Mouse (Mus musculus) hindbrain, embryonic 16.5 days (tissue): ENCODE results near the gene Col11a2. TPM values are rescaled to one million over a fixed set of nuclear protein-coding genes. Genes with fewer than 3 reads are reported as not detected.
A peak's percentile ranks its signal among the peaks of the same experiment; 100 is the strongest.

ENCODE experiments used
- ATAC-seq: fragments of 200-750 bp; cut with Nextera tagmentation; 2 replicates; pipeline ENCODE4 v1.8.0; 2017; ENCODE audit warnings: moderate TSS enrichment, moderate library complexity
- H3K27ac ChIP-seq: fragments of 300-500 bp; sonication (generic); 2 replicates; pipeline ENCODE4 v1.5.1; 2014; ENCODE audit warnings: low read depth, mild to moderate bottlenecking, control low read depth, low read length, moderate library complexity
- H3K27me3 ChIP-seq: fragments of 300-500 bp; sonication (generic); replicated peaks from 2 replicates; pipeline ENCODE4 v1.6.1; 2014; ENCODE audit warnings: low read length; ENCODE audit not compliant: control insufficient read depth, insufficient read depth
- H3K36me3 ChIP-seq: fragments of 300-500 bp; sonication (generic); 2 replicates; pipeline ENCODE4 v1.6.1; 2014; ENCODE audit warnings: mild to moderate bottlenecking, low read length, moderate library complexity, mixed read lengths; ENCODE audit not compliant: control insufficient read depth, insufficient read depth
- H3K4me1 ChIP-seq: fragments of 300-500 bp; sonication (generic); 2 replicates; pipeline ENCODE4 v1.6.1; 2014; ENCODE audit warnings: low read depth, low read length; ENCODE audit not compliant: control insufficient read depth, insufficient read depth
- H3K4me2 ChIP-seq: fragments of 300-500 bp; sonication (generic); 2 replicates; pipeline ENCODE4 v1.6.1; 2014; ENCODE audit warnings: mild to moderate bottlenecking, low read length, control low read depth, moderate library complexity
- H3K4me3 ChIP-seq: fragments of 300-500 bp; sonication (generic); 2 replicates; pipeline ENCODE4 v1.5.1; 2014; ENCODE audit warnings: mild to moderate bottlenecking, low read length, control low read depth, moderate library complexity
- H3K9ac ChIP-seq: fragments of 300-500 bp; sonication (generic); 2 replicates; pipeline ENCODE4 v1.6.1; 2014; ENCODE audit warnings: low read depth, mild to moderate bottlenecking, control low read depth, low read length, moderate library complexity
- H3K9me3 ChIP-seq: fragments of 300-500 bp; sonication (generic); 2 replicates; pipeline ENCODE4 v1.6.1; 2014; ENCODE audit warnings: mild to moderate bottlenecking, low read length, moderate library complexity; ENCODE audit not compliant: control insufficient read depth
- WGBS: fragments of 180-500 bp; shearing (Covaris S2); extraction: QIAGEN DNeasy Blood & Tissue Kit; methylation state at CpG from one replicate; pipeline ENCODE4 v1.1.7; 2014; 5-methylcytosine and 5-hydroxymethylcytosine counted together
- polyA plus RNA-seq: library from polyadenylated mRNA; unstranded; fragments of >200 nt; fragmentation: Nextera tagmentation; extraction: Ambion mirVana; gene quantifications from 2 replicates; pipeline ENCODE4 v1.2.1, GENCODE M21; 2015

Gene Col11a2
- polyA plus RNA-seq, 1 experiment from 2014 or later = 4.7 TPM

DNA sequence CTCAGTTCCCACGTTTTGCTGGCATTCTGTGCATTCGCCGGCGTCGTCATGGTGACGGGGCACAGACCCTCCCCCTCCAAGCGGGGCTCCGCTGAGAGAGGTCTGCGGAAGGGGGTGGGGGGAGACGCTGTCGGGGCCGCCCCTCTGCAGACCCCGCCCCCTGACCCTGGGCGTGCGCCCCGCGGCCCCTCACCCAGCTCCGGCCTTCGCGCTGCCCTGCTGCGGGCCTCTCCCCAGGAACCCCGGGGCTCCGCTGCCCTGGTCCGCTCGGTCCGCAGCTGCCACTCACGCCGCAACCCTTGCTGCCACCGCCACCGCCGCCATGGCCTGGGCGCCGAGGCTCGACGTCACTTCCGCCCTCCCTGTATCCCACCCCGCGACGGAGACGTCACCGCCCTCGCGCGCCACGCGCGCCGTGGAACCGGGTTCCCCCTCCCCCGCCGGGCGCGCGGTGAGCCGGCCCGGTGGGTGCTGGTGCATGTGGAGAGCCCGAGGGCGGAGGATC is 14.9 kb upstream of the Col11a2 start, which contains the start of gene Ring1:
TSS of gene Ring1 (minus strand) at position 364 of the 505 bp plus-strand sequence.
- Histone ChIP-seq H3K27ac (peak within 1 kb of the TSS; percentile 95), H3K4me3 (peak within 1 kb of the TSS; percentile 77), H3K9me3 (no peaks in the 10 kb centered on the region), H3K36me3 (peaks cover 24% of the 10 kb centered on the region), H3K27me3 (no peaks in the 10 kb centered on the region), H3K9ac (peak within 1 kb of the TSS; percentile 92), H3K4me2 (peak within 1 kb of the TSS; percentile 90), H3K4me1 (peaks cover 44% of the 10 kb centered on the region)
- peak; percentile 79 for ATAC-seq
- WGBS = 0% methylated on average over 52 of the region's 58 CpGs

DNA sequence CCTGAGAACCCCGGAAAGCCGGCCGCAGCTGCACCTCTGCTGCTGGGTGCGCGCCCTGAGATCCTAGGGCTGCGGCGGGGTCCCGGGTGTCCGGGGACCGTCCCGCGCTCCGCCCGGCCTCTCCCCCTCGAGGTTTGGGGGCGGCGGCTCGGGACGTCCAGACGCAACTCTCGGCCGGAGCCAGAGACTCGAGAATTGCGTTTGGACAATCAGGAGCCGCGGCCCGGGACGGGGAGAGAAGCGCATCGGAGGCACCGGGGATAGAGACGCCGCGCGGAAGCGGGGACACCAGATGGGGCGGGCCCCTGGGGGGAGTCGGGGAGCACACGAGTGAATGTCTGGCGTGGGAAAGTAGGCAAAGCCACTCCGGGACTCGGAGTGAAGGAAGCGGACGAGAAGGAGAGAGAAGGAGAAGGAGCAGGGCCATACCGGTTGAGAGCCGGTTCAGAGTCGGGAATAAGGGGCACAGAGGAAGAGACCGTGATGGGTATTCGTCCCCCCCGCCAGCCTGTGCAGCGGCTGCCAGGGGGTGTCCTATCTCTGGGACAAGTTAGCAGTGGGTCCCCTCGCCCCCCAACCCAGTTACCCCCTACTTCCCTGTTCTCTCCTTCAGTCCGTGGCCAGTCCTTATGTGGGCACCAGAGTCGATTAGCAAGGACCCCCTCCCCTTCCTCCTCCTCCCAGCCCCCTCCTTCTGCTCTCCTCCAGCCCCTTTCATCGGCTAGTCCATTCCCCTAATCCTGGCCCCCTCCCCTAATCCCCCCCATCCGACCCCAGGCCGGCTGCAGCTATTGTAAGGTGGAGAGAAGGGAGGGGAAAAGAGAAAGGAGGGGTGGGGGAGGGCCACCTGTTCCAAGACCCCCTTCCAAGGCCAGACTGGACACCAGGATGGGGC is 14.1 kb upstream of the Col11a2 start:
- Histone ChIP-seq H3K36me3 (peaks cover 31% of the 10 kb centered on the region), H3K4me2 (peak overlapping the region; percentile 90), H3K27me3 (no peaks in the 10 kb centered on the region), H3K9ac (peak overlapping the region; percentile 92), H3K27ac (peak overlapping the region; percentile 95), H3K4me1 (peaks cover 52% of the 10 kb centered on the region), H3K9me3 (no peaks in the 10 kb centered on the region), H3K4me3 (peak overlapping the region; percentile 77)
- ATAC-seq = peak; percentile 2
- under 1% methylated on average over 51 of the region's 57 CpGs for WGBS

- peak overlapping the region; percentile 90 for H3K4me2 ChIP-seq
- H3K9me3 ChIP-seq = no peaks in the 10 kb centered on the region
- peaks cover 58% of the 10 kb centered on the region for H3K4me1 ChIP-seq
- 0% methylated on average over 7 of the region's 7 CpGs for WGBS
- H3K9ac ChIP-seq = peak overlapping the region; percentile 92
- peak; percentile 13 for ATAC-seq
- H3K27me3 ChIP-seq = no peaks in the 10 kb centered on the region
- H3K4me3 ChIP-seq = peak overlapping the region; percentile 77
- H3K36me3 ChIP-seq = peaks cover 30% of the 10 kb centered on the region
- peak overlapping the region; percentile 95 for H3K27ac ChIP-seq
Observed at GRCm38 (mm10) chr17:34025756-34026151, 13.5 kb upstream of the Col11a2 start.

DNA sequence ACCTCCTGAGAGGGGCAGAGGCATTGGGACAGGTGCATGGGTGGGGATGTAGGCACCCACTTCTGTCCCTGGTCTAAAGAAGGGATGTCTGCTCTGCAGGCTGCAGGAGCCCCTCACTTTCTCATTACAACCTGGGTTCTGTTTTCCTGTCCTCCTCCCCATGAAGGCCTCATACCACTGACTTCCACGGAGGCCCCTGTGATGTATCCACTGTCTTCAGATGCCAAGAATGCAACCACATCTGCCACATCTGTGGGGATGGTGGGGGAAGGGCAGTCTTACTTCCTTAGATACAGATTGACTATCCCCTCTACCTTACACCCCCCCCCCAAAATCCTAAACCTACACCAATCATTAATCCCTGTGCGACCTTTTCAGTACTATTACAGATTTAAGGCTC is 13.0 kb upstream of the Col11a2 start:
- Histone ChIP-seq H3K36me3 (peaks cover 27% of the 10 kb centered on the region), H3K27ac (peak overlapping the region; percentile 95), H3K9me3 (no peaks in the 10 kb centered on the region), H3K4me2 (peak overlapping the region; percentile 90), H3K9ac (peak overlapping the region; percentile 31), H3K4me1 (peaks cover 59% of the 10 kb centered on the region), H3K4me3 (peak overlapping the region; percentile 2; the same call in 1 of the 2 replicates), H3K27me3 (no peaks in the 10 kb centered on the region)
- no peak for ATAC-seq
- WGBS = 8% methylated on average over 2 of the region's 2 CpGs

- H3K36me3 ChIP-seq = peaks cover 19% of the 10 kb centered on the region
- no peak for ATAC-seq
- H3K4me1 ChIP-seq = peaks cover 59% of the 10 kb centered on the region
- WGBS = 4% methylated on average over 36 of the region's 36 CpGs
- no peaks in the 10 kb centered on the region for H3K27me3 ChIP-seq
- H3K4me3 ChIP-seq = peak overlapping the region; percentile 68
- H3K9ac ChIP-seq = peak overlapping the region; percentile 79
- peak overlapping the region; percentile 90 for H3K4me2 ChIP-seq
- peak overlapping the region; percentile 95 for H3K27ac ChIP-seq
- H3K9me3 ChIP-seq = no peaks in the 10 kb centered on the region
Observed at GRCm38 (mm10) chr17:34026917-34027655, 12.2 kb upstream of the Col11a2 start.

- H3K27ac ChIP-seq = peak within 1 kb of the TSS; percentile 84
- peaks cover 19% of the 10 kb centered on the region for H3K36me3 ChIP-seq
- WGBS = 0% methylated on average over 49 of the region's 49 CpGs
- no peaks in the 10 kb centered on the region for H3K9me3 ChIP-seq
- peak; percentile 73 for ATAC-seq
- H3K9ac ChIP-seq = peak within 1 kb of the TSS; percentile 79
- H3K4me1 ChIP-seq = peaks cover 62% of the 10 kb centered on the region
- peak within 1 kb of the TSS; percentile 90 for H3K4me2 ChIP-seq
- no peaks in the 10 kb centered on the region for H3K27me3 ChIP-seq
- peak within 1 kb of the TSS; percentile 68 for H3K4me3 ChIP-seq
Observed at GRCm38 (mm10) chr17:34027656-34028223, 11.5 kb upstream of the Col11a2 start, which contains the start of gene H2-Ke6. TSS of gene H2-Ke6 (minus strand) at chr17:34028060.

GRCm38 (mm10) chr17:34028501-34029149 is 10.6 kb upstream of the Col11a2 start:
- no peaks in the 10 kb centered on the region for H3K9me3 ChIP-seq
- no peak overlapping the region for H3K4me3 ChIP-seq
- 43% methylated on average over 17 of the region's 17 CpGs for WGBS
- no peak overlapping the region for H3K9ac ChIP-seq
- ATAC-seq = no peak
- H3K4me2 ChIP-seq = peak overlapping the region; percentile 90; the same call in 1 of the 2 replicates
- no peaks in the 10 kb centered on the region for H3K27me3 ChIP-seq
- peak overlapping the region; percentile 84; the same call in 1 of the 2 replicates for H3K27ac ChIP-seq
- peaks cover 66% of the 10 kb centered on the region for H3K4me1 ChIP-seq
- H3K36me3 ChIP-seq = peaks cover 17% of the 10 kb centered on the region

GRCm38 (mm10) chr17:34029150-34029889 is 9.9 kb upstream of the Col11a2 start:
- 89% methylated on average over 18 of the region's 18 CpGs for WGBS
- Histone ChIP-seq H3K9ac (peak overlapping the region; percentile 25; the same call in 1 of the 2 replicates), H3K4me2 (peak overlapping the region; percentile 97; the same call in 1 of the 2 replicates), H3K9me3 (no peaks in the 10 kb centered on the region), H3K4me1 (peaks cover 62% of the 10 kb centered on the region), H3K27ac (no peak overlapping the region), H3K27me3 (no peaks in the 10 kb centered on the region), H3K4me3 (no peak overlapping the region), H3K36me3 (peaks cover 21% of the 10 kb centered on the region)
- ATAC-seq = no peak
